Mouse (Mus musculus) adrenal gland, postnatal 25 days (tissue): Measurements from ENCODE around the gene Treml1. TPM values are rescaled to one million over a fixed set of nuclear protein-coding genes. Genes with fewer than 3 reads are reported as not detected.

Experiments
- DNase-seq: peaks from one replicate; pipeline ENCODE4 v3.0.0; 2021; ENCODE audit warnings: mixed read lengths
- total RNA-seq: library from RNA; stranded (reverse); gene quantifications from 2 replicates; pipeline ENCODE4 v1.2.3, GENCODE M21; 2021

The Treml1 gene
- total RNA-seq, 1 experiment from 2014 or later: not detected

- peak; percentile 99 for DNase-seq
These were observed 49.9 kb downstream of the Treml1 start, which contains the start of the genes Nfya and Oard1 for GRCm38 (mm10) chr17:48409380-48410298. TSS of gene Nfya (minus strand) at chr17:48409906. TSS of gene Oard1 (plus strand) at chr17:48410014.

GRCm38 (mm10) chr17:48410299-48410785 is 50.6 kb downstream of the Treml1 start:
- DNase-seq: no peak

GRCm38 (mm10) chr17:48411241-48411640 is 51.5 kb downstream of the Treml1 start:
- DNase-seq: no peak

- no peak for DNase-seq
These were observed 56.3 kb downstream of the Treml1 start for GRCm38 (mm10) chr17:48416011-48416410.

Other genes starting within 250 kb of the Treml1 start
- not detected in 2 replicates for gene 9830107B12Rik, start 213.6 kb upstream of the Treml1 start, total RNA-seq
- gene A530064D06Rik, start 192.6 kb upstream of the Treml1 start, total RNA-seq: not detected in 2 replicates
- not detected in 2 replicates for gene Trem1, start 127.1 kb upstream of the Treml1 start, total RNA-seq
- gene Trem3, start 112.1 kb upstream of the Treml1 start, total RNA-seq: not detected in 2 replicates
- 0.52 and 1.00 TPM in 2 replicates for gene Treml4, start 95.6 kb upstream of the Treml1 start, total RNA-seq
- 0.15 TPM in 1 of 2 replicates, not detected in the other for gene Treml2, start 60.4 kb upstream of the Treml1 start, total RNA-seq
- 0.12 TPM in 1 of 2 replicates, not detected in the other for gene B430306N03Rik, start 43.8 kb upstream of the Treml1 start, total RNA-seq
- gene Trem2, start 13.5 kb upstream of the Treml1 start, total RNA-seq: 1.00 and 1.7 TPM in 2 replicates
- gene Nfya, start 50.0 kb downstream of the Treml1 start, total RNA-seq: 36.6 and 39.2 TPM in 2 replicates
- gene Oard1, start 50.1 kb downstream of the Treml1 start, total RNA-seq: 21.5 and 31.2 TPM in 2 replicates
- 1.3 and 1.5 TPM in 2 replicates for gene Apobec2, start 73.0 kb downstream of the Treml1 start, total RNA-seq
- gene Tspo2, start 91.6 kb downstream of the Treml1 start, total RNA-seq: not detected in 2 replicates
- gene Unc5cl, start 95.0 kb downstream of the Treml1 start, total RNA-seq: not detected in 2 replicates